Mouse (Mus musculus) lung, adult 18-20 months (tissue): ENCODE results near the gene Ift22.
"Not testable (repeated sequence)": the region's sequence is repeated elsewhere in the genome, so short reads cannot be mapped to it uniquely, and the experiment has no call there.

Experiments used
- DNase-seq, 2 experiments: peaks; one replicate each; pipeline ENCODE4 v3.0.0; 2022; ENCODE audit warnings: mixed read lengths in 2 of 2

Gene Ift22

DNA sequence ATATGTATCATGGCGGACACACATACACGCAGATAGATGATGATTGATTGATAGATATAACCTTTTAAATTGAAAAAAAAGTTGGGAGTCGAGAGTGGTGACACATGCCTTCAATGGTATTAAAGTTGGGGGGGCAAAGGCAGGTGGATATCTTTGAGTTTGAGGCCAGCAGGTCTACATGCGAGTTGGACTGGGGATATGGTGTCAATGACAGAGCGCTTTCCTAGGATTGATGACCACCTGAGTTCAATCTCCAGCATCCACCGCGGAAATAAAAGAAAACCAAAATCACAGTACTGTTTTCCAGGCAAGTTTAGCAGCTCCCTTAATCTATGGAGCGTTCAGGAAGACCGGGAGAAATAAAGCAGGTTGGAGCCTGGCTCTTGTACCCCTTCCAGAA is 363 bp upstream of the Ift22 start:
- DNase-seq = no peak

DNA sequence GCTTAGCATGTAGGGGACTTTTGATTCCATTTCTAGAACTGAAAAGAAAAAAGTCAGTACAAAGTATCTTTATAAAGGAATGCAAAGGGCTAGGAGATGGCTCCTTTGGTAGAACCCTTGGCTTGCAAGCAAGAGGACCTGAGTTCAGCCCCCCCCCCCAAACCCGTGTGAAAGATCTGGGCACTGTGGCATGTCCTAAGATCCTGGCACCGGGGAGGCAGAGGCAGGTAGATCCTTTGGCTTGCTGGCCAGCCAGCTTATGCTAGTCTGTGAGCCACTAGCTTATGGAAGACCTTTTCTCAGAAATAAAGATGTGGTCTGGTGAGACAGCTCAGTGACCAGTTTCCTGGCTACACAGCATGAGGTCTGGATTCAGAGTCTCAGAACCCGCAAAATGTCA is 6.2 kb downstream of the Ift22 start:
- DNase-seq = no peak

GRCm38 (mm10) chr5:136917613-136918242 is 9.8 kb downstream of the Ift22 start:
- no peak for DNase-seq

DNA sequence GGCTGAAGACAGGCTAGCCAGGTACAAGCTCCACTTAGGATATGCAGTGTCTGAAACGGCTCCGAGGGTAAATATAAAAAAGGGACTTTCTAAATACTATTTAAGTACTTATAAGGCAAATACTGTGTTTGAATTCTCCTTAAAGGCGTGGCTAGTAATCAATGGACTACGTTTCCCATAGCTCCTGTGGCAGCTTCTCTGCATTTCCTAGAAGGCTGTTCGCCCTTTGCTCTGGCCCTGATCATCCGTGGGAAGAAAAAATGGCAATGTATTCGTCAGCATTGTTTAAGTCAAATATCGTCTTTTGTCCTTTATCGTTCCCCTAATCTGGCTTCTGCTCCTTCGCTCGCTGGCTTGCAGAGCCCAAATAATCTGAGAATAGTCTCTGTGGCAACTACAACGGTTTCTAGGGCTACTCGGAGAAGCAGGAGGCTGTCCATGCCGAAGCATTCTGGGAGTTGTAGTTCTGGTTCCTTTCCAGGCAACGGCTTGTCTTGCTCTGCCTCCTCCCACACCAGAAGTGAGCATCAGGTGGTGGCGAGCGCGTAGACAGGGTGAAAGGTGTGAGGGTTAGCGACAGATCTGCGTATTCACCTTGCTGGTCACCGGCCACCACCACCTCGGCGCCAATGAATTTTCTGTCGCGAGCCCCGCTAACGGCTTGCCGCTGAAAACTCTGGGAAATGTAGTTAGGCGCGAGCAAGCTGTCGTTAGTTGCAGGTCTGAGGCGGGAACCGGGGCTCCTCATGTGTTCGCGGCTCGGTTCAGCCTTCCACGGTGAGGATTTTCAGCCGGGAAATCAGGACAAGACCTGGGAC is 10.9 kb downstream of the Ift22 start:
- DNase-seq = peak; percentile 79 to 81

GRCm38 (mm10) chr5:136919546-136920301 is 11.8 kb downstream of the Ift22 start:
- no peak for DNase-seq

- DNase-seq = no peak
Observed at GRCm38 (mm10) chr5:136922830-136923229, 14.9 kb downstream of the Ift22 start.

- DNase-seq = no peak
Observed at GRCm38 (mm10) chr5:136923751-136924478, 16.0 kb downstream of the Ift22 start.

GRCm38 (mm10) chr5:136929073-136929472 is 21.1 kb downstream of the Ift22 start:
- peak; percentile 75 to 82 for DNase-seq

GRCm38 (mm10) chr5:136931896-136932295 is 23.9 kb downstream of the Ift22 start:
- no peak for DNase-seq

- DNase-seq = no peak
Observed at GRCm38 (mm10) chr5:136932956-136933355, 25.0 kb downstream of the Ift22 start.

GRCm38 (mm10) chr5:136933930-136934329 is 26.0 kb downstream of the Ift22 start:
- no peak for DNase-seq

- DNase-seq = no peak
Observed at GRCm38 (mm10) chr5:136935905-136936695, 28.1 kb downstream of the Ift22 start.

GRCm38 (mm10) chr5:136936750-136937149 is 28.8 kb downstream of the Ift22 start:
- DNase-seq = no peak

DNA sequence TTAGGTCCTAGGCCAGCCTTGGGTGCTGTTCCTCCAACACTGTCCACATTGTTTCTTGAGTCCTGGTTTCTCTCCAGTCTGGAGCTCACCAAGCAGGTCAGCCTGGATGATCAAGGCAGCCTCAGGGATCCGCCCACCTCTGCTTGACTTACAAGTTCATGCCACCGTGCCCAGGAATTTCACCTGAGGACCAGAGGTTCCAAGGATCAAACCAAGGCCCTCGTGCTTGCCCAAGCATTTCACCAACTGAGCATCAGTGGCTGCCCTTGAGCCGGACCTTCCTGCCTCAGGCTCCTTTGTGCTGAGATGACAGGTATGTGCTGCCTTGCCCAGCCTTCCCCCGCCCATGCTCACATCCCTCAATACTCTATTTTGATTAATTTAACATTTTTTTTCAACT is 29.7 kb downstream of the Ift22 start:
- no peak for DNase-seq

DNA sequence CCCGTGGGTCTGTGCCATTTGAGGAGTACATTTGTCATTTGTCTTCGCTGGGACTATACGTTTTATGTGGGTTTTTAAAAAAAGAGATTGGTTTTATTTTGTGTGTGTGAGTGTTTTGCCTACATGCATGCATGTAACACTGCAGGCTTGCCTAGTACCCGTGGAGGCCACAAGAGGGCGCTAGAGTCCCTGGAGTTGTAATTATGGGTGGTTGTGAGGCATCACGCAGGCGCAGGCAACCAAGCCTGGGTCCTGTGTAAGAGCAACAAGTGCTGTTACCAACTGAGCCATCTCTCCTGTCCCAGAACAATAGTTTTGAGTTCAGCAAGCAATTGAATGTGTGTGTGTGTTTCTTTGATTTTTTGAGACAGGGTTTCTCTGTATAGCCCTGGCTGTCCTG is 31.3 kb downstream of the Ift22 start:
- no peak for DNase-seq

GRCm38 (mm10) chr5:136940029-136940428 is 32.1 kb downstream of the Ift22 start:
- not testable (repeated sequence) for DNase-seq

GRCm38 (mm10) chr5:136940845-136941560 is 33.1 kb downstream of the Ift22 start:
- DNase-seq = no peak

DNA sequence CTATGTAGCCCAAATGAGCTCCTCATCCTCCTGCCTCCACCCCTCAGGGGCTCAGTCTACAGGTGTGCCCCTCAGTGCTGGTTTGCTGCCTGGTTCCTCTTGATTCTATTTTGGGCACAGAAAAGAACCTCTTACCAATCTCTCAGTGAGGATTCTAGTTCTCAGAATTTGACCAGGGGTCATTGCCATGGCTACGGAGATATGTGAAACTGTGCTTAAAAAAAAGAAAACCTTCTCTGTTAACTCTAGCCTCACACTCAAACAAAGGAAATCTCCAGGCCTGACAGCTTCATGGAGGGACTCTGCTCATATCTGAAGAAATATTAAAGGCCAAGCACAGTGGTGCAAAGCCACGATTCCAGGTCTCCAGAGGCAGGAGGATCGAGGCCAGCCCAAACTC is 34.8 kb downstream of the Ift22 start:
- DNase-seq = no peak

GRCm38 (mm10) chr5:136943382-136943781 is 35.4 kb downstream of the Ift22 start:
- DNase-seq = no peak

DNA sequence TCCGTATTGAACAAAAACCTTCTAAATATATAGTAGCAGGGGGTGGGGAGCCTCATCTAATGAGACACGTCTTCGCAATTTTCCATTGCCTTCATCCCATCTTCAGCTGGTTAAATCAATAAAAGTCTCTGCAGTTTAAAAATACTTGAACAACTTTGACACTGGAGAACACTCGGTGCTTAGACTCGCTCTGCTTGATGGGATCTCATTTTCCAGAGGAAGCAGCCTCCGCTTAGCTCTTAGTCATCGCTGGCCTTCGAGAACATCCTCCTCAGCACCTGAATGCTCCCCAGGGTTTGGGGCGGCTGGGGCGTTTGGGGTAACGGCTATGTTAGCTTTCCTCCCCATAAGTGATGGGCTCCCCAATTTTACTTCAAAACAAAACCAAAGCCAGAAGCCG is 37.1 kb downstream of the Ift22 start:
- DNase-seq = no peak

GRCm38 (mm10) chr5:136947874-136948273 is 39.9 kb downstream of the Ift22 start:
- no peak for DNase-seq
